Mouse (Mus musculus) kidney, embryonic 15.5 days (tissue): ENCODE measurements around the gene Tmod4. TPM values are rescaled to one million over a fixed set of nuclear protein-coding genes. Genes with fewer than 3 reads are reported as not detected.

ENCODE experiments used
- ATAC-seq: fragments of 200-750 bp; cut with Nextera tagmentation; replicated peaks from 2 replicates; pipeline ENCODE4 v1.8.0; 2017; ENCODE audit warnings: moderate TSS enrichment; ENCODE audit not compliant: low FRiP score
- H3K27ac ChIP-seq: fragments of 300-500 bp; sonication (generic); 2 replicates; pipeline ENCODE4 v1.5.1; 2015; ENCODE audit warnings: mild to moderate bottlenecking, inconsistent platforms
- H3K27me3 ChIP-seq: fragments of 300-500 bp; sonication (generic); 2 replicates; pipeline ENCODE4 v1.6.1; 2015; ENCODE audit warnings: inconsistent platforms
- H3K36me3 ChIP-seq: fragments of 300-500 bp; sonication (generic); 2 replicates; pipeline ENCODE4 v1.6.1; 2015; ENCODE audit warnings: inconsistent platforms
- H3K4me1 ChIP-seq: fragments of 300-500 bp; sonication (generic); 2 replicates; pipeline ENCODE4 v1.6.1; 2015; ENCODE audit warnings: inconsistent platforms
- H3K4me2 ChIP-seq: fragments of 300-500 bp; sonication (generic); 2 replicates; pipeline ENCODE4 v1.6.1; 2015; ENCODE audit warnings: moderate library complexity, mild to moderate bottlenecking, inconsistent platforms
- H3K4me3 ChIP-seq: fragments of 300-500 bp; sonication (generic); replicated peaks from 2 replicates; pipeline ENCODE4 v1.5.1; 2015; ENCODE audit warnings: mild to moderate bottlenecking, inconsistent platforms
- H3K9ac ChIP-seq: fragments of 300-500 bp; sonication (generic); 2 replicates; pipeline ENCODE4 v1.6.1; 2015; ENCODE audit warnings: mild to moderate bottlenecking, inconsistent platforms
- H3K9me3 ChIP-seq: fragments of 300-500 bp; sonication (generic); replicated peaks from 2 replicates; pipeline ENCODE4 v1.6.1; 2016; ENCODE audit warnings: inconsistent platforms
- WGBS: fragments of 180-500 bp; shearing (Covaris S2); methylation state at CpG from one replicate; pipeline ENCODE4 v1.1.7; 2015; ENCODE audit warnings: mixed read lengths; 5-methylcytosine and 5-hydroxymethylcytosine counted together
- polyA plus RNA-seq: library from polyadenylated mRNA; unstranded; fragments of >200 nt; fragmentation: Nextera tagmentation; extraction: Ambion mirVana; gene quantifications from 2 replicates; pipeline ENCODE4 v1.2.1, GENCODE M21; 2015

The Tmod4 gene
- polyA plus RNA-seq, 1 experiment from 2014 or later: 0.93 TPM

DNA sequence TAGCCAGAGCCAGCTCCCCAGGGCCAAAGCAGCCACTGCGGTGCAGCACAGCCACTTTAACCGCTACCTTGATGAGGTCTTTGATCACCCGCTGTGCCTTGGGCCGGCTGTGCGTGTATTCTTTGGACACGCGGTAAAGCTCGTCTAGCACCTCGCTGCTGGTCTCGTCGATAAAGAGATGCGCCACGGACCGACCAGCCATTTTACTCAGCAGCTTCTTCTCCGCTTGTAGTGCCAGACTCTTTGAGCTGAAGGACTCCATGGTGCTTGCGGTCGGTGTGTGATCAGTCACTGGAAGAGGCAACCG lies 16.0 kb downstream of the Tmod4 start:
- Histone ChIP-seq H3K9ac (no peak overlapping the region), H3K4me3 (no peak overlapping the region), H3K27ac (no peak overlapping the region), H3K4me1 (peaks cover 13% of the 10 kb centered on the region), H3K27me3 (no peaks in the 10 kb centered on the region), H3K9me3 (no peaks in the 10 kb centered on the region), H3K4me2 (0 out of 2 replicates have a peak overlapping the region, but pooled peaks have one; percentile 9), H3K36me3 (peaks cover 20% of the 10 kb centered on the region)
- whole genome bisulfite sequencing: 70% methylated on average over 18 of the region's 18 CpGs
- no peak for ATAC-seq

DNA sequence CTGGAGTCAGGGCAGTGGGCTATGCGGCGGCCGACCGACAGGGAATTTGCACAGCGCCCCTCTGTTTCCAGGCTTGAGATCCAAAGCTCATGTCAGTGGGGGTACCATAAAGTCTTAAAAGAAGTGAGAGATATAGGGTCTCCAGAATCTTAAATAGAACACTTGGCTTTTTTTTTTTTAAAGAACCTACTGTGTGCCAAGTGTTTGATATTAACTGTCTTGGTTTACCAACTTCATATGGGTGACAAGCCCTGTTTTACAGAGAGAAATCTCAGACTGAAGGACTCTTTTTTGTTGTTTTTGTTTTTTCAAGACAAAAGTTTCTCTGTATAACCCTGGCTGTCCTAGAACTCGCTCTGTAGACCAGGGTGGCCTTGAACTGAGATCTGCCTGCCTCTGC lies 16.5 kb downstream of the Tmod4 start:
- Histone ChIP-seq H3K27ac (no peak overlapping the region), H3K36me3 (peaks cover 20% of the 10 kb centered on the region), H3K9ac (no peak overlapping the region), H3K27me3 (no peaks in the 10 kb centered on the region), H3K9me3 (no peaks in the 10 kb centered on the region), H3K4me2 (no peak overlapping the region), H3K4me1 (peaks cover 8% of the 10 kb centered on the region), H3K4me3 (no peak overlapping the region)
- no peak for ATAC-seq
- 94% methylated on average over 6 of the region's 6 CpGs for WGBS

DNA sequence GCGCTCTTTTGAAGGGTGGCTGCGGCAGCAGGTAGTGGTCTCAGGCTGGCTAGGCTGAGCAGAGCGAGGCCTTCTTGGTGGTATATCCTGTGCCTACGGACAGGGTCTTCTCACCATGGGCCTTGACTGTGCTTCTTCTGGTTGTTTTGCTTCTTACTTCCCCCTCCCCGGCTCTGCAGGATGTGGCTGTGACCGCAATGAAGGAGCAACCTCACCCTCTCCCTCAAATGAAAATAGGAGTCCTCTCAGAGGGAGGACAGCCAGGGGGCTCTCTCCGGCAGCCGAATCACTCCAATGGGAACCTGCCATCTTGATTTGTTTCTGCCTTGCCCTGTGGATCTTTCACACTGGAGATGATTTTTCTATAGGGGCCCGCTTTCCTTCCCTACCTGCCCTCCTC lies 17.2 kb downstream of the Tmod4 start:
- Histone ChIP-seq H3K27me3 (no peaks in the 10 kb centered on the region), H3K27ac (no peak overlapping the region), H3K4me1 (peaks cover 3% of the 10 kb centered on the region; the same call in 1 of the 2 replicates), H3K4me2 (no peak overlapping the region), H3K36me3 (peaks cover 20% of the 10 kb centered on the region), H3K4me3 (no peak overlapping the region), H3K9me3 (no peaks in the 10 kb centered on the region), H3K9ac (no peak overlapping the region)
- 92% methylated on average over 9 of the region's 9 CpGs for WGBS
- ATAC-seq: no peak

GRCm38 (mm10) chr3:95141952-95142616 lies 17.8 kb downstream of the Tmod4 start, which contains the start of gene Tnfaip8l2:
Tnfaip8l2 (minus strand) TSS chr3:95142360.
- ATAC-seq: no peak
- no peaks in the 10 kb centered on the region for H3K27me3 ChIP-seq
- H3K36me3 ChIP-seq: peaks cover 20% of the 10 kb centered on the region
- H3K4me1 ChIP-seq: peaks cover 3% of the 10 kb centered on the region; the same call in 1 of the 2 replicates
- H3K27ac ChIP-seq: no peak within 1 kb of the TSS
- no peaks in the 10 kb centered on the region for H3K9me3 ChIP-seq
- no peak within 1 kb of the TSS for H3K4me2 ChIP-seq
- no peak within 1 kb of the TSS for H3K4me3 ChIP-seq
- H3K9ac ChIP-seq: no peak within 1 kb of the TSS
- 85% methylated on average over 10 of the region's 10 CpGs for WGBS

- H3K27ac ChIP-seq: no peak overlapping the region
- no peak overlapping the region for H3K4me3 ChIP-seq
- ATAC-seq: peak; percentile 59
- H3K9ac ChIP-seq: no peak overlapping the region
- no peaks in the 10 kb centered on the region for H3K27me3 ChIP-seq
- peaks cover 3% of the 10 kb centered on the region; the same call in 1 of the 2 replicates for H3K4me1 ChIP-seq
- 10% methylated on average over 5 of the region's 5 CpGs for WGBS
- H3K4me2 ChIP-seq: no peak overlapping the region
- peaks cover 20% of the 10 kb centered on the region for H3K36me3 ChIP-seq
- H3K9me3 ChIP-seq: no peaks in the 10 kb centered on the region
Observed at GRCm38 (mm10) chr3:95142617-95143011, 18.3 kb downstream of the Tmod4 start.

DNA sequence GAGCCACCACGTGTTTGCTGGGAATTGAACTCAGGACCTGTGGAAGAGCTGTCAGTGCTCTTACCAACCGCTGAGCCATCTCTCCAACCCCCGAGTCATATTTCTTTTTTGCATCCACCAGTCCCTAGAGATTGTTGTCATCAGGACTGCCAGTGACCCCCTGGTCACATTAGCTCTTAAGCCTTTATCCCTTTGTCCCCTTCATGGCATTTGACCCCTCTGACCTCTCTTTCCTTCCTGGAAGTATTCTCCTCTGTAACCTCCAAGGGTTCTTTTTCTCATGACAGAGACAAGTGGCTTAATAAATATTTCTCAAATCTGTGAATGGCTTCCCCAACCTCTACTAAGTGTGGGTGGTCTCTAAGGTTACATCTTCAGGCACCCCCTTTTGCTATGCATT lies 23.6 kb downstream of the Tmod4 start:
- Histone ChIP-seq H3K9ac (no peak overlapping the region), H3K27me3 (no peaks in the 10 kb centered on the region), H3K4me3 (no peak overlapping the region), H3K27ac (no peak overlapping the region), H3K4me2 (no peak overlapping the region), H3K4me1 (no peaks in the 10 kb centered on the region), H3K9me3 (no peaks in the 10 kb centered on the region), H3K36me3 (no peaks in the 10 kb centered on the region)
- WGBS: 50% methylated on average over 3 of the region's 3 CpGs
- ATAC-seq: no peak

GRCm38 (mm10) chr3:95153874-95154273 lies 29.6 kb downstream of the Tmod4 start:
- peaks cover 2% of the 10 kb centered on the region; the same call in 1 of the 2 replicates for H3K27me3 ChIP-seq
- no peak overlapping the region for H3K27ac ChIP-seq
- no peak for ATAC-seq
- WGBS: 51% methylated on average over 4 of the region's 4 CpGs
- no peak overlapping the region for H3K9ac ChIP-seq
- H3K9me3 ChIP-seq: no peaks in the 10 kb centered on the region
- H3K4me1 ChIP-seq: no peaks in the 10 kb centered on the region
- no peaks in the 10 kb centered on the region for H3K36me3 ChIP-seq
- no peak overlapping the region for H3K4me2 ChIP-seq
- no peak overlapping the region for H3K4me3 ChIP-seq

DNA sequence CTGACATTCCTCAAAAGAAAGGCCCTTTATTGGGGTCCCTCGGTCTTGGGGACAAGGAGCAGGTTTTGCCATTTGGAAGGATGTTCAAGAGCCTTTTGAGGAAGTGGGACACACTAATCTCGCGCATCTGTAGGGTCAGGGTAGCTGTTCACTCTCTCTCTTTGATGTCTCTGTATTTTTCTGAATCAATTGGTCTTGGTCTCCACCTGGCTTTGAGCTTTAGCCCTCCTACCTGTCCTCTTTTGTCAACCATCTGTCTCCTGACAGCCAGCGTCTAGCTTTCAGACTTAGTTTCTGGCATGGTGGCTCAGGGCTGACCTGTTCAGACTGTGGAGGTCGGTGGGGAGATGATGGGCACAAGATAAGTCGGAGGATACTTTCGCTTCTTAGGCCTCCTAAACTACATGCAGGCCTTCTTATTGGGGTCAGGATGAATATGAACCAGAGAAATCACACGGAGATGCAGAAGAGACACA lies 35.3 kb downstream of the Tmod4 start:
- H3K27ac ChIP-seq: no peak overlapping the region
- peaks cover 35% of the 10 kb centered on the region for H3K4me1 ChIP-seq
- no peaks in the 10 kb centered on the region; the same call in 1 of the 2 replicates for H3K36me3 ChIP-seq
- H3K4me3 ChIP-seq: peak overlapping the region; percentile 60
- H3K9ac ChIP-seq: peak overlapping the region; percentile 39; the same call in 1 of the 2 replicates
- no peaks in the 10 kb centered on the region for H3K9me3 ChIP-seq
- WGBS: 14% methylated on average over 8 of the region's 8 CpGs
- H3K27me3 ChIP-seq: peaks cover 2% of the 10 kb centered on the region; the same call in 1 of the 2 replicates
- ATAC-seq: no peak
- peak overlapping the region; percentile 85 for H3K4me2 ChIP-seq

DNA sequence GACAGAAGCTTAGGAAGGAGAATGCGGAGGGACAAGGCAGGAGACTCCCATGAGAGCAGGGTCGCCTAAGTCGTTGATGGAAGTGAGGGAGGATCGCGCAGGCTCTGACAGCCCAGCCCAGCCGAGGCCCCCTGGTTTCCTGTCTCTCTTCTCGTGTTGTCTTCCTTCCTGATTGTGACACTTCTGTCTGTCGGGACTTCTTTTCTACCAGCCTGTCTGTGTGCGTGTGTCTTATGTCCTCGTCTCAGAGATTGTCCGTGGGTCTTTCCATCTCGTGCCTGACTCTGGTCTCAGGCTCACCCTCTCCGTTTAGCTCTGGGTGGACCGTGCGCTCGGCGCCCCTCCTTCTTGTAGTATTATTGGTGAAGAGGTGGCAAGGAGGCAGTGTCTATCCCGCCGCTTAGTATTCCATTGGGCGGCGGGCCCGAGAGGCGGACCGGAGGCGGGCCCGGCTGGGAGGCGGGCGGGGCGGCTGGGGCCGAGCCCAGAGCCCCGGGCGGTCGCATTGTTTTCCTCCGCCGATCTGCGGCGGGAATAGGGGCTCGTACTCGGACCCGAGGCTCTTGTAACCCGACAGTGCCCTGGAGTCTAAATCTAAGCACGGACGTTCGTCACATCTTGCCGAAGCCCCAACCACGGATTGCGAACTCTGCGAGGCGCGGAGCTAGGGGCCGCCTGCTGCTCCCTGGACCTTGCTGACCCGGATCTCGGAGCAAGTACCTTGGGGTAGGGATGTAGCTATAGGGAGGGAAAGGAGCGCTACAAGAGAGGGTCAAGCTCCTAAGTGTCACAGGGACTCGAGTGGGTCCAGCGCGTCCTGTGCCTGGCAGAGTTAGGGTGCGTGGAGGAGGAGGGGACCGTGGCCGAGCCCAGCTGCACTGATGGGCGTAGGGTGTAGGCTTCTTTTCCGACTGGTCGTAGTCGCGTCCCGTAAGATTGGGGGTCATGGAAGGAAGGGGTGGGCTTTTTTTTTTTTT lies 36.0 kb downstream of the Tmod4 start, which contains the start of gene Sema6c:
Gene Sema6c (plus strand): TSS at position 471 of the 977 bp plus-strand sequence.
- H3K4me1 ChIP-seq: peaks cover 35% of the 10 kb centered on the region
- H3K9me3 ChIP-seq: no peaks in the 10 kb centered on the region
- H3K4me2 ChIP-seq: peak within 1 kb of the TSS; percentile 85
- under 1% methylated on average over 66 of the region's 66 CpGs for WGBS
- H3K27me3 ChIP-seq: peaks cover 2% of the 10 kb centered on the region; the same call in 1 of the 2 replicates
- H3K9ac ChIP-seq: peak within 1 kb of the TSS; percentile 58
- 0 out of 2 replicates have a peak within 1 kb of the TSS, but pooled peaks have one; percentile 4 for H3K27ac ChIP-seq
- H3K4me3 ChIP-seq: peak within 1 kb of the TSS; percentile 60
- H3K36me3 ChIP-seq: no peaks in the 10 kb centered on the region; the same call in 1 of the 2 replicates
- ATAC-seq: peak; percentile 97

DNA sequence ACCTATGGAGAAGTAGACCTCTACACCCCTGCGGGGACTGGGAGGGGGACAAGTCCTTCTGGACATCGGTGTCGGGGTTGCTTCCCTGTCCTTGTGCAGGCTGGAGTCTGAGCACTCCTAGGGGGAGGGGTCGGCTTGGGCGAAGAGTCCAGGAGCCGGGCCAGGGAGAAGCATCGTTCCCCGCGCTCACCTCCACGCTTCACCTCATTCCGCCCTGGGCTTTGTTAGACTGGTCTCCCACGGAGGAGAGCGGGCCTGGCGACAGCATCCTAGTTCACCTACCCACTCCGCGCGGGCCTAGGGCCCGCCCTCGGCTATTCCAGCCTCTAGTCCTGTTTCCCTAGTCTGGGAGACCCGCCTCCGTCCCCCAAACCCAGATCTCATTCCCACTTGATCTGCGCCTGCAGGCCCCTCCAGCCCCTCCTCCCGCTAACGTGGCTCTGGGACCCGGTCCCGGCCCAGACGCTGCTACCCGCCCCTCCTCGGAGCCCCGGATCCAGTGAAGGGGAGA lies 36.8 kb downstream of the Tmod4 start:
- peaks cover 35% of the 10 kb centered on the region for H3K4me1 ChIP-seq
- H3K27ac ChIP-seq: no peak overlapping the region
- peak overlapping the region; percentile 60 for H3K4me3 ChIP-seq
- peaks cover 6% of the 10 kb centered on the region for H3K36me3 ChIP-seq
- peak; percentile 37 for ATAC-seq
- under 1% methylated on average over 30 of the region's 30 CpGs for WGBS
- peak overlapping the region; percentile 85 for H3K4me2 ChIP-seq
- H3K9me3 ChIP-seq: no peaks in the 10 kb centered on the region
- H3K27me3 ChIP-seq: peaks cover 2% of the 10 kb centered on the region; the same call in 1 of the 2 replicates
- peak overlapping the region; percentile 58 for H3K9ac ChIP-seq

DNA sequence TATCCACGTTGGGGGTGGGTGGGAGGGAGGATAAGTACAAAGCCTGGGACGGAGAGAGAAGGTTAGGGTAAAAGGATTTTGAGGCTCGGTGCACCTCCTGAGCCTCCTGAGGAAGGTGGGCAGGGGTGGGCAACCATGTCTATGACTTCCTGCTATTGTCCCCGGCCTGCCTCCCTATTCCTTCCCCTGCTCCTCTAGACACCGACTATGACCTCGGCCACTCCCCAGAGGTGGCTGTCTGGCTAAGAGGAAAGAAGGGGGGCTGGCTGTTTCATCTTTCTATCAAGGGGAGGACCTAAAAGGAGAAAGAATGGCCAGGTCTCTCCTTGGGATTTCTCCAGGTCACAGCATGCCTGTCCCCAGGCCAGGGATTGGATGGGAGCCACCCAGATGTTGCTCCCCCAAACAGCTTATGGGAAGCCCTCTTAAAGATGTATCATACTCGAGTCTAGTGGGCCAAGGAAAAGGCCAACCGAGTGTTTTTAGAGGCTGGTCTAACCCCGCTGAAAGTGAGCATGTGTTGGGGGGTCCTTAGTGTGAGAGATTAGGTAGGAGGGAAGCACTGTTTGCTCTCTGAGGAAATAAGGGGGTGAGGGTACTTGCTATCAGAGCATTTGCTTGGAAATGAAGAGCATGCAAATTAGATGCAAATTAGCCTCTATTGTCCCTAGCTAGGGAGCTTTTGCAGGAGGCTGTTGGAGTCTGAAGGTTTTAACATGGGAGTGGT lies 37.5 kb downstream of the Tmod4 start:
- ATAC-seq: no peak
- Histone ChIP-seq H3K4me1 (peaks cover 35% of the 10 kb centered on the region), H3K27ac (no peak overlapping the region), H3K9ac (peak overlapping the region; percentile 58), H3K27me3 (peaks cover 2% of the 10 kb centered on the region; the same call in 1 of the 2 replicates), H3K4me3 (peak overlapping the region; percentile 60), H3K4me2 (peak overlapping the region; percentile 85), H3K9me3 (no peaks in the 10 kb centered on the region), H3K36me3 (peaks cover 12% of the 10 kb centered on the region)
- 7% methylated on average over 9 of the region's 9 CpGs for WGBS
